Mouse (Mus musculus) small intestine, adult 2 months (tissue): ENCODE measurements around the gene Hspa13. TPM values are rescaled to one million over a fixed set of nuclear protein-coding genes. Genes with fewer than 3 reads are reported as not detected.

Experiments used
- H3K27ac ChIP-seq: fragments of 200-500 bp; 2 replicates; pipeline ENCODE4 v1.5.1; 2012; ENCODE audit warnings: low read depth, low read length, control low read depth, inconsistent platforms; ENCODE audit not compliant: insufficient read depth
- H3K27me3 ChIP-seq: fragments of 200-500 bp; 2 replicates; pipeline ENCODE4 v1.6.1; 2012; ENCODE audit warnings: mild to moderate bottlenecking, moderate library complexity, low read length, inconsistent platforms; ENCODE audit not compliant: control insufficient read depth, insufficient read depth
- H3K36me3 ChIP-seq: fragments of 200-500 bp; 2 replicates; pipeline ENCODE4 v1.6.1; 2012; ENCODE audit warnings: mild to moderate bottlenecking, low read length, control low read depth, inconsistent platforms; ENCODE audit not compliant: control insufficient read depth, insufficient read depth
- H3K4me1 ChIP-seq: fragments of 200-500 bp; 2 replicates; pipeline ENCODE4 v1.6.1; 2012; ENCODE audit warnings: low read length, inconsistent platforms, mixed read lengths; ENCODE audit not compliant: control insufficient read depth, insufficient read depth, insufficient read length
- H3K4me3 ChIP-seq: fragments of 200-500 bp; 2 replicates; pipeline ENCODE4 v1.5.1; 2012; ENCODE audit warnings: low read depth, mild to moderate bottlenecking, control low read depth, inconsistent platforms, low read length, moderate library complexity
- CTCF ChIP-seq: fragments of 200-500 bp; IDR thresholded peaks from 2 replicates; pipeline ENCODE4 v1.5.1; 2012; ENCODE audit warnings: low read depth, mild to moderate bottlenecking, control low read depth, inconsistent platforms, low read length, moderate library complexity, mixed read lengths; ENCODE audit not compliant: insufficient replicate concordance, insufficient read length; ENCODE audit errors: extremely low read depth
- POLR2A ChIP-seq: fragments of 200-500 bp; IDR thresholded peaks from 2 replicates; pipeline ENCODE4 v1.6.1; 2012; ENCODE audit warnings: low read depth, mild to moderate bottlenecking, control low read depth, inconsistent platforms, low read length, moderate library complexity
- WGBS: fragments of 180-500 bp; shearing (Covaris S2); methylation state at CpG from one replicate; pipeline ENCODE4 v1.1.7; 2018; 5-methylcytosine and 5-hydroxymethylcytosine counted together
- polyA plus RNA-seq: library from polyadenylated mRNA; depleted of rRNA; stranded (reverse); fragments of >200 nt; gene quantifications from 2 replicates; pipeline ENCODE4 v1.2.3, GENCODE M21; 2012; rRNA removed

Gene Hspa13
- polyA plus RNA-seq, 1 experiment: 1.2 TPM

GRCm38 (mm10) chr16:75744014-75744413 is 22.9 kb downstream of the Hspa13 start:
- 71% methylated on average over 3 of the region's 3 CpGs for WGBS
- Histone ChIP-seq H3K4me3 (no peak overlapping the region), H3K27ac (no peak overlapping the region), H3K4me1 (no peaks in the 10 kb centered on the region), H3K36me3 (no peaks in the 10 kb centered on the region), H3K27me3 (no peaks in the 10 kb centered on the region)
- TF ChIP-seq POLR2A: no peak
- no peak for TF ChIP-seq CTCF

- WGBS: 40% methylated on average over 2 of the region's 2 CpGs
- H3K27ac ChIP-seq: no peak overlapping the region
- TF ChIP-seq POLR2A (no peak), CTCF (no peak)
- H3K4me1 ChIP-seq: no peaks in the 10 kb centered on the region
- H3K27me3 ChIP-seq: no peaks in the 10 kb centered on the region
- no peak overlapping the region for H3K4me3 ChIP-seq
- H3K36me3 ChIP-seq: no peaks in the 10 kb centered on the region
These were observed 49.3 kb downstream of the Hspa13 start for GRCm38 (mm10) chr16:75717405-75718173.

GRCm38 (mm10) chr16:75696176-75696575 is 70.7 kb downstream of the Hspa13 start:
- H3K27ac ChIP-seq: no peak overlapping the region
- no peaks in the 10 kb centered on the region for H3K36me3 ChIP-seq
- H3K27me3 ChIP-seq: no peaks in the 10 kb centered on the region
- no peaks in the 10 kb centered on the region for H3K4me1 ChIP-seq
- TF ChIP-seq CTCF (peak; percentile 24; the same call in 1 of the 2 replicates), POLR2A (no peak)
- H3K4me3 ChIP-seq: no peak overlapping the region
- 11% methylated on average over 2 of the region's 2 CpGs for WGBS

Other genes with a start within 250 kb of the Hspa13 start
- gene Lipi, start 181.0 kb downstream of the Hspa13 start, polyA plus RNA-seq: not detected in 2 replicates
- not detected in 2 replicates for gene Rbm11, start 174.3 kb downstream of the Hspa13 start, polyA plus RNA-seq